ENCODE assay signal across 9 mouse cellular contexts in genomic region chr1:43269685-43270084, GRCm38 (mm10).
A peak's percentile ranks its signal among the peaks of the same experiment; 100 is the strongest.
DNase-seq lines count a peak whose midpoint lies in the region; ATAC-seq and TF ChIP-seq lines count a peak whose summit lies in the region.
"Had no signal": no experiment of that assay in that cellular context is flagged by ENCODE, and none has a peak within 500 bp of the region (broad histone marks: within the 10 kb centered on the region; RNA-seq: fewer than 3 reads in every experiment).

No protein-coding gene starts in this region.

- POLR2A ChIA-PET in Patski (lab: Charles Lee), result no interaction called here

- H3K4me1 ChIP-seq in kidney, postnatal 0 days (replicated peaks; ENCODE audit: insufficient read depth, low read length), result no peaks in the 10 kb centered on the region
- H3K4me1 ChIP-seq in kidney, embryonic 14.5 days (ENCODE audit: control insufficient read depth, insufficient read depth, low read length), result no peaks in the 10 kb centered on the region
- H3K4me1 ChIP-seq in liver, postnatal 0 days (ENCODE audit: insufficient read depth), result no peaks in the 10 kb centered on the region

- no peaks in the 10 kb centered on the region for H3K9me3 ChIP-seq in kidney, postnatal 0 days (replicated peaks; ENCODE audit: low read length)
- no peaks in the 10 kb centered on the region for H3K9me3 ChIP-seq in kidney, embryonic 14.5 days (ENCODE audit: control insufficient read depth, low read length)
- no peaks in the 10 kb centered on the region for H3K9me3 ChIP-seq in liver, postnatal 0 days (ENCODE audit: low read length)

- ATAC-seq in kidney, postnatal 0 days (replicated peaks; ENCODE audit: low FRiP score, low read depth), result no peak
- ATAC-seq in kidney, embryonic 14.5 days (ENCODE audit: low FRiP score, low TSS enrichment), result no peak
- ATAC-seq in Patski, result no peak
- ATAC-seq in liver, postnatal 0 days, result no peak

- H3K27ac ChIP-seq in kidney, postnatal 0 days, result no peak overlapping the region
- H3K27ac ChIP-seq in kidney, embryonic 14.5 days (ENCODE audit: low read depth, low read length), result no peak overlapping the region
- H3K27ac ChIP-seq in liver, postnatal 0 days (ENCODE audit: low read depth), result no peak overlapping the region
- H3K27ac ChIP-seq: hindbrain, embryonic 14.5 days had no signal

- H3K36me3 ChIP-seq in kidney, postnatal 0 days (ENCODE audit: insufficient read depth, low read length), result no peaks in the 10 kb centered on the region
- H3K36me3 ChIP-seq in kidney, embryonic 14.5 days (ENCODE audit: control insufficient read depth, insufficient read depth, low read length), result no peaks in the 10 kb centered on the region
- H3K36me3 ChIP-seq in liver, postnatal 0 days (replicated peaks; ENCODE audit: insufficient read depth, low read length), result no peaks in the 10 kb centered on the region

- 38% methylated on average over 7 of the region's 7 CpGs for WGBS in kidney, postnatal 0 days
- 41% methylated on average over 7 of the region's 7 CpGs for WGBS in kidney, embryonic 14.5 days
- 41% methylated on average over 7 of the region's 7 CpGs for WGBS in liver, postnatal 0 days (ENCODE audit: insufficient replicate concordance)

- no peak for TF ChIP-seq EP300 in liver, postnatal 0 days (IDR thresholded peaks at IDR 0.05; ENCODE audit: low read depth)

- DNase-seq in adrenal gland, postnatal 36 days, result peak; percentile 15 to 20
- DNase-seq in adrenal gland, postnatal 4 days (ENCODE audit: low spot score in 2 of 2), result no peak
- DNase-seq in kidney, postnatal 0 days (ENCODE audit: low spot score), result peak; percentile 72
- no peak for DNase-seq in Patski (ENCODE audit: low read depth, low spot score)
- DNase-seq in liver, postnatal 0 days, result no peak
- DNase-seq in cerebellum, adult 8-10 months, result no peak
- no peak for DNase-seq in right cerebral cortex, adult 18-20 months

- in situ Hi-C loops in Patski (cut with MboI; ENCODE audit: low pct_unique_long_range_greater_than_20kb), result loop anchor here (5.0 kb wide), 2 partner anchors 127 to 357 kb away; no protein-coding TSS in a partner anchor

- H3K4me3 ChIP-seq in kidney, postnatal 0 days (replicated peaks; ENCODE audit: low read depth, low read length), result no peak overlapping the region
- H3K4me3 ChIP-seq in kidney, embryonic 14.5 days (ENCODE audit: low read length), result no peak overlapping the region
- H3K4me3 ChIP-seq in liver, postnatal 0 days (ENCODE audit: low read depth, low read length), result no peak overlapping the region

- peak; percentile 64 for TF ChIP-seq CTCF in kidney, postnatal 0 days (IDR thresholded peaks at IDR 0.05; ENCODE audit: low read depth)
- peak; percentile 74 for TF ChIP-seq CTCF in Patski (IDR thresholded peaks at IDR 0.05)
- peak; percentile 32; the same call in 1 of the 2 replicates for TF ChIP-seq CTCF in liver, postnatal 0 days (IDR thresholded peaks at IDR 0.05; ENCODE audit: low read depth)

- H3K27me3 ChIP-seq in kidney, postnatal 0 days (ENCODE audit: insufficient read depth, low read length), result no peaks in the 10 kb centered on the region
- H3K27me3 ChIP-seq in kidney, embryonic 14.5 days (ENCODE audit: control insufficient read depth, insufficient read depth, low read length), result no peaks in the 10 kb centered on the region
- no peaks in the 10 kb centered on the region for H3K27me3 ChIP-seq in Patski
- no peaks in the 10 kb centered on the region for H3K27me3 ChIP-seq in liver, postnatal 0 days (ENCODE audit: insufficient read depth, low read length)

- no peak overlapping the region for H3K4me2 ChIP-seq in kidney, postnatal 0 days (ENCODE audit: low read length)
- no peak overlapping the region for H3K4me2 ChIP-seq in kidney, embryonic 14.5 days (replicated peaks; ENCODE audit: low read depth, low read length)
- no peak overlapping the region for H3K4me2 ChIP-seq in liver, postnatal 0 days (ENCODE audit: low read depth, low read length)
- H3K4me2 ChIP-seq: hindbrain, embryonic 14.5 days had no signal

- CTCF ChIA-PET in Patski (lab: Charles Lee), result no interaction called here

- no peak overlapping the region for H3K9ac ChIP-seq in kidney, postnatal 0 days (ENCODE audit: low read depth, low read length)
- H3K9ac ChIP-seq in kidney, embryonic 14.5 days (ENCODE audit: low read depth, low read length), result no peak overlapping the region
- no peak overlapping the region for H3K9ac ChIP-seq in liver, postnatal 0 days (replicated peaks)
- H3K9ac ChIP-seq: hindbrain, embryonic 14.5 days had no signal

Comparison
In these comparisons a context has a peak if more than half of its experiments do, and no peak if none do; other contexts are left out.
1. DNase-seq: peak in adrenal gland, postnatal 36 days (2 of 2) and kidney, postnatal 0 days (single experiment); none in adrenal gland, postnatal 4 days (0 of 2), Patski (single experiment), liver, postnatal 0 days (single experiment), cerebellum, adult 8-10 months (single experiment) and right cerebral cortex, adult 18-20 months (single experiment).
2. Peak in every context shown above with its lines, with median percentiles within 50 percentile points of each other: CTCF ChIP-seq.